Mouse (Mus musculus): ENCODE results near the gene Plppr2. TPM values are rescaled to one million over a fixed set of nuclear protein-coding genes. Genes with fewer than 3 reads are reported as not detected.

The Plppr2 gene
- total and polyA plus RNA-seq, 3 experiments = not detected

GRCm38 (mm10) chr9:21943638-21944037 is 6.8 kb downstream of the Plppr2 start:
- DNase-seq (ENCODE audit: extremely low read depth) = no peak
- Histone ChIP-seq H3K27me3 (replicated peaks) (peaks cover 59% of the 10 kb centered on the region), H3K4me3 (replicated peaks in 1 of 3; ENCODE audit: low read depth in 2 of 3, low read length in 2 of 3, poor library complexity in 1 of 3) (no peak overlapping the region), H3K9ac (ENCODE audit: insufficient read depth, low read depth) (no peak overlapping the region), H3K36me3 (replicated peaks in 1 of 2; ENCODE audit: control insufficient read depth in 1 of 2, insufficient read depth in 1 of 2, low read length in 1 of 2) (no peaks in the 10 kb centered on the region), H3K79me2 (replicated peaks; ENCODE audit: control insufficient read depth, extremely low read depth, insufficient read depth, poor library complexity, severe bottlenecking) (no peaks in the 10 kb centered on the region), H3K4me1 (ENCODE audit: control insufficient read depth in 1 of 2, insufficient read depth in 2 of 2) (peaks cover 0 to 5% of the 10 kb centered on the region in 2 experiments; a peak in 1 of 4 replicates), H3K27ac (ENCODE audit: insufficient read depth, low read depth) (no peak overlapping the region), H3K9me3 (replicated peaks; ENCODE audit: low read length) (peaks cover 7% of the 10 kb centered on the region), H3K4me2 (ENCODE audit: insufficient read depth, low read depth, poor library complexity, severe bottlenecking) (no peak overlapping the region)
- dilution Hi-C loops (cut with MboI; ENCODE audit: extremely low pct_ligation_motif_present, extremely low pct_unique_long_range_greater_than_20kb, low sequenced_read_pairs) (no loop called here), in situ Hi-C loops (cut with MboI; ENCODE audit: low pct_ligation_motif_present, low pct_unique_long_range_greater_than_20kb, low sequenced_read_pairs) (no loop called here)
- TF ChIP-seq USF1 (IDR thresholded peaks at IDR 0.05; ENCODE audit: low read depth, low read length) (no peak), CHD1 (IDR thresholded peaks at IDR 0.05; ENCODE audit: low read depth, low read length) (no peak), TBP (conservative IDR thresholded peaks at IDR 0.05; ENCODE audit: low read depth, low read length) (no peak), HCFC1 (IDR thresholded peaks at IDR 0.05; ENCODE audit: low read depth, low read length) (no peak), UBTF (IDR thresholded peaks at IDR 0.05; ENCODE audit: low read depth, low read length) (no peak), PAX5 (IDR thresholded peaks at IDR 0.05; ENCODE audit: low read length) (no peak), ZNF384 (IDR thresholded peaks at IDR 0.05; ENCODE audit: low read depth, low read length) (no peak), JUN (IDR thresholded peaks at IDR 0.05; ENCODE audit: insufficient read depth, low read depth, low read length) (no peak)

- H3K4me1 ChIP-seq (ENCODE audit: control insufficient read depth in 1 of 2, insufficient read depth in 2 of 2) = peaks cover 0 to 5% of the 10 kb centered on the region in 2 experiments; a peak in 1 of 4 replicates
- no peak for DNase-seq (ENCODE audit: extremely low read depth)
- peaks cover 7% of the 10 kb centered on the region for H3K9me3 ChIP-seq (replicated peaks; ENCODE audit: low read length)
- no peaks in the 10 kb centered on the region for H3K36me3 ChIP-seq (replicated peaks in 1 of 2; ENCODE audit: control insufficient read depth in 1 of 2, insufficient read depth in 1 of 2, low read length in 1 of 2)
- dilution Hi-C loops (cut with MboI; ENCODE audit: extremely low pct_ligation_motif_present, extremely low pct_unique_long_range_greater_than_20kb, low sequenced_read_pairs) (no loop called here), in situ Hi-C loops (cut with MboI; ENCODE audit: low pct_ligation_motif_present, low pct_unique_long_range_greater_than_20kb, low sequenced_read_pairs) (no loop called here)
- no peak overlapping the region for H3K4me3 ChIP-seq (replicated peaks in 1 of 3; ENCODE audit: low read depth in 2 of 3, low read length in 2 of 3, poor library complexity in 1 of 3)
- TF ChIP-seq UBTF (IDR thresholded peaks at IDR 0.05; ENCODE audit: low read depth, low read length) = no peak
- no peak for TF ChIP-seq MAFK (IDR thresholded peaks at IDR 0.05; ENCODE audit: insufficient replicate concordance, low read length)
- TF ChIP-seq ELF1 (IDR thresholded peaks at IDR 0.05; ENCODE audit: low read depth, low read length) = no peak
- H3K9ac ChIP-seq (ENCODE audit: insufficient read depth, low read depth) = no peak overlapping the region
- no peak overlapping the region for H3K4me2 ChIP-seq (ENCODE audit: insufficient read depth, low read depth, poor library complexity, severe bottlenecking)
- H3K79me2 ChIP-seq (replicated peaks; ENCODE audit: control insufficient read depth, extremely low read depth, insufficient read depth, poor library complexity, severe bottlenecking) = no peaks in the 10 kb centered on the region
- H3K27me3 ChIP-seq (replicated peaks) = peaks cover 56% of the 10 kb centered on the region
- H3K27ac ChIP-seq (ENCODE audit: insufficient read depth, low read depth) = no peak overlapping the region
Observed at GRCm38 (mm10) chr9:21944267-21944666, 7.4 kb downstream of the Plppr2 start.

GRCm38 (mm10) chr9:21947540-21948130 is 10.8 kb downstream of the Plppr2 start:
- Histone ChIP-seq H3K27me3 (replicated peaks) (peaks cover 37% of the 10 kb centered on the region), H3K27ac (ENCODE audit: insufficient read depth, low read depth) (no peak overlapping the region), H3K4me2 (ENCODE audit: insufficient read depth, low read depth, poor library complexity, severe bottlenecking) (no peak overlapping the region), H3K79me2 (replicated peaks; ENCODE audit: control insufficient read depth, extremely low read depth, insufficient read depth, poor library complexity, severe bottlenecking) (no peaks in the 10 kb centered on the region), H3K9me3 (replicated peaks; ENCODE audit: low read length) (peaks cover 10% of the 10 kb centered on the region), H3K36me3 (replicated peaks in 1 of 2; ENCODE audit: control insufficient read depth in 1 of 2, insufficient read depth in 1 of 2, low read length in 1 of 2) (no peaks in the 10 kb centered on the region), H3K9ac (ENCODE audit: insufficient read depth, low read depth) (no peak overlapping the region), H3K4me3 (replicated peaks in 1 of 3; ENCODE audit: low read depth in 2 of 3, low read length in 2 of 3, poor library complexity in 1 of 3) (no peak overlapping the region), H3K4me1 (ENCODE audit: control insufficient read depth in 1 of 2, insufficient read depth in 2 of 2) (peaks cover 0 to 5% of the 10 kb centered on the region in 2 experiments; a peak in 1 of 4 replicates)
- TF ChIP-seq ZMIZ1 (IDR thresholded peaks at IDR 0.05; ENCODE audit: low read depth, low read length) (no peak), USF1 (IDR thresholded peaks at IDR 0.05; ENCODE audit: low read depth, low read length) (no peak), SIN3A (IDR thresholded peaks at IDR 0.05; ENCODE audit: low read length) (no peak), CHD2 (IDR thresholded peaks at IDR 0.05; ENCODE audit: low read length) (no peak), RCOR1 (conservative IDR thresholded peaks at IDR 0.05; ENCODE audit: low read depth, low read length) (no peak), MEF2A (IDR thresholded peaks at IDR 0.05; ENCODE audit: borderline replicate concordance, low read depth, low read length) (no peak), MAZ (IDR thresholded peaks at IDR 0.05; ENCODE audit: low read depth, low read length) (no peak), JUN (IDR thresholded peaks at IDR 0.05; ENCODE audit: insufficient read depth, low read depth, low read length) (no peak), POLR2A (IDR thresholded peaks at IDR 0.05; ENCODE audit: low read depth, low read length) (no peak), MAFK (IDR thresholded peaks at IDR 0.05; ENCODE audit: insufficient replicate concordance, low read length) (no peak), IRF4 (IDR thresholded peaks at IDR 0.05; ENCODE audit: low read depth, low read length) (no peak), UBTF (IDR thresholded peaks at IDR 0.05; ENCODE audit: low read depth, low read length) (no peak), CTCF (conservative IDR thresholded peaks at IDR 0.05 in 1 of 2, IDR thresholded peaks at IDR 0.05 in 1 of 2; ENCODE audit: low read depth in 2 of 2, low read length in 2 of 2) (no peak), HCFC1 (IDR thresholded peaks at IDR 0.05; ENCODE audit: low read depth, low read length) (no peak), NELFE (IDR thresholded peaks at IDR 0.05; ENCODE audit: low read depth, low read length) (no peak), ZNF384 (IDR thresholded peaks at IDR 0.05; ENCODE audit: low read depth, low read length) (no peak), ZC3H11A (IDR thresholded peaks at IDR 0.05; ENCODE audit: low read depth, low read length) (no peak), MXI1 (IDR thresholded peaks at IDR 0.05; ENCODE audit: low read depth, low read length) (no peak), JUND (conservative IDR thresholded peaks at IDR 0.05; ENCODE audit: low read depth, low read length) (no peak), NRF1 (IDR thresholded peaks at IDR 0.05; ENCODE audit: low read depth, low read length) (no peak)
- no peak for DNase-seq (ENCODE audit: extremely low read depth)
- in situ Hi-C loops (cut with MboI; ENCODE audit: low pct_ligation_motif_present, low pct_unique_long_range_greater_than_20kb, low sequenced_read_pairs) = no loop called here
- dilution Hi-C loops (cut with MboI; ENCODE audit: extremely low pct_ligation_motif_present, extremely low pct_unique_long_range_greater_than_20kb, low sequenced_read_pairs) = no loop called here

Data from CH12.LX (cell line).